Mouse (Mus musculus) liver, embryonic 11.5 days (tissue): ENCODE results near the gene Sdk2. TPM values are rescaled to one million over a fixed set of nuclear protein-coding genes. Genes with fewer than 3 reads are reported as not detected.
A peak's percentile ranks its signal among the peaks of the same experiment; 100 is the strongest.

Experiments
- ATAC-seq: fragments of 200-750 bp; cut with Nextera tagmentation; replicated peaks from 2 replicates; pipeline ENCODE4 v1.8.0; 2017; ENCODE audit warnings: moderate number of reproducible peaks, mild to moderate bottlenecking, moderate TSS enrichment, moderate library complexity; ENCODE audit not compliant: low FRiP score
- DNase-seq: peaks from one replicate; pipeline ENCODE4 v3.0.0-alpha.2; 2017; ENCODE audit warnings: low spot score
- H3K27ac ChIP-seq: fragments of 300-500 bp; sonication (generic); 2 replicates; pipeline ENCODE4 v1.5.1; 2014; ENCODE audit warnings: mild to moderate bottlenecking, low read depth, low read length, control low read depth
- H3K27me3 ChIP-seq: fragments of 300-500 bp; sonication (generic); replicated peaks from 2 replicates; pipeline ENCODE4 v1.6.1; 2014; ENCODE audit warnings: low read length, mixed read lengths; ENCODE audit not compliant: control insufficient read depth, insufficient read depth
- H3K36me3 ChIP-seq: fragments of 300-500 bp; sonication (generic); 2 replicates; pipeline ENCODE4 v1.6.1; 2014; ENCODE audit warnings: mild to moderate bottlenecking, low read length, moderate library complexity, mixed read lengths; ENCODE audit not compliant: control insufficient read depth, insufficient read depth
- H3K4me1 ChIP-seq: fragments of 300-500 bp; sonication (generic); replicated peaks from 2 replicates; pipeline ENCODE4 v1.6.1; 2014; ENCODE audit warnings: low read length, mixed read lengths; ENCODE audit not compliant: control insufficient read depth, insufficient read depth
- H3K4me2 ChIP-seq: fragments of 300-500 bp; sonication (generic); 2 replicates; pipeline ENCODE4 v1.6.1; 2014; ENCODE audit warnings: mild to moderate bottlenecking, control low read depth, moderate library complexity
- H3K4me3 ChIP-seq: fragments of 300-500 bp; sonication (generic); 2 replicates; pipeline ENCODE4 v1.5.1; 2014; ENCODE audit warnings: low read depth, low read length, control low read depth
- H3K9ac ChIP-seq: fragments of 300-500 bp; sonication (generic); 2 replicates; pipeline ENCODE4 v1.6.1; 2014; ENCODE audit warnings: low read depth, low read length, control low read depth
- H3K9me3 ChIP-seq: fragments of 300-500 bp; sonication (generic); 2 replicates; pipeline ENCODE4 v1.6.1; 2016; ENCODE audit warnings: low read length, inconsistent platforms, mixed read lengths; ENCODE audit not compliant: control insufficient read depth
- WGBS: fragments of 180-500 bp; shearing (Covaris S2); extraction: QIAGEN DNeasy Blood & Tissue Kit; methylation state at CpG from one replicate; pipeline ENCODE4 v1.1.7; 2014; 5-methylcytosine and 5-hydroxymethylcytosine counted together
- polyA plus RNA-seq: library from polyadenylated mRNA; unstranded; fragments of >200 nt; fragmentation: Nextera tagmentation; extraction: Ambion mirVana; gene quantifications from 2 replicates; pipeline ENCODE4 v1.2.1, GENCODE M21; 2014

Gene Sdk2
- polyA plus RNA-seq, 1 experiment from 2014 or later = 1.9 TPM

- Histone ChIP-seq H3K4me1 (peaks cover 10% of the 10 kb centered on the region; the same call in 1 of the 2 replicates), H3K4me3 (no peak overlapping the region), H3K9me3 (no peaks in the 10 kb centered on the region), H3K9ac (no peak overlapping the region), H3K4me2 (no peak overlapping the region), H3K27me3 (no peaks in the 10 kb centered on the region; the same call in 1 of the 2 replicates), H3K36me3 (no peaks in the 10 kb centered on the region), H3K27ac (peak overlapping the region; percentile 5; the same call in 1 of the 2 replicates)
- no peak for DNase-seq
- WGBS = 47% methylated on average over 10 of the region's 10 CpGs
- no peak; the same call in 1 of the 2 replicates for ATAC-seq
Measured at GRCm38 (mm10) chr11:114040391-114041035, 26.3 kb downstream of the Sdk2 start.

DNA sequence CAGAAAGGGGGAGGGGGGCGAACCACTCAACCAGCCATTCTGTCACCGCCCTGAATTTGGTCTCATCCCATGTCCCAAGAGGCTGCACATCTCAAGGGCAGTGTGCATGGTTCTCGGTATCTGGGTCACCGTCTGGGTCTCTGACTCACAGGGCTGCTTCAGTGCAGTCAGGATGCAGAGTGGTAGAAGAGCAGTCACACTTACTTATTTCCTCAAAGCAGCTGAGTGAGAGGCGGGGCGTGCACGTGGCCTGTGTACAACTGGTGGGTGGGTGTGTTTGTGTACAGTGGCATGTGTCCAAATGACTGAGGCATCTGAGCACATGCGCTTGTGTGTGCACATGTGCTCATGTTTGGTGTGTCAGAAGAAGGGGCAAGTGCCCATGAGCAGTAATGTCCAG lies 28.8 kb downstream of the Sdk2 start:
- no peak overlapping the region for H3K9ac ChIP-seq
- no peak for DNase-seq
- no peak overlapping the region for H3K27ac ChIP-seq
- no peaks in the 10 kb centered on the region for H3K9me3 ChIP-seq
- ATAC-seq = no peak
- H3K4me3 ChIP-seq = no peak overlapping the region
- no peaks in the 10 kb centered on the region for H3K27me3 ChIP-seq
- H3K4me1 ChIP-seq = peaks cover 10% of the 10 kb centered on the region; the same call in 1 of the 2 replicates
- H3K4me2 ChIP-seq = no peak overlapping the region
- 81% methylated on average over 8 of the region's 8 CpGs for WGBS
- no peaks in the 10 kb centered on the region for H3K36me3 ChIP-seq

GRCm38 (mm10) chr11:114031491-114031890 lies 35.4 kb downstream of the Sdk2 start:
- Histone ChIP-seq H3K4me3 (no peak overlapping the region), H3K9ac (no peak overlapping the region), H3K27ac (no peak overlapping the region), H3K4me2 (no peak overlapping the region), H3K4me1 (peaks cover 12% of the 10 kb centered on the region), H3K36me3 (no peaks in the 10 kb centered on the region), H3K27me3 (no peaks in the 10 kb centered on the region), H3K9me3 (no peaks in the 10 kb centered on the region)
- 86% methylated on average over 10 of the region's 10 CpGs for WGBS
- no peak for DNase-seq
- no peak for ATAC-seq

DNA sequence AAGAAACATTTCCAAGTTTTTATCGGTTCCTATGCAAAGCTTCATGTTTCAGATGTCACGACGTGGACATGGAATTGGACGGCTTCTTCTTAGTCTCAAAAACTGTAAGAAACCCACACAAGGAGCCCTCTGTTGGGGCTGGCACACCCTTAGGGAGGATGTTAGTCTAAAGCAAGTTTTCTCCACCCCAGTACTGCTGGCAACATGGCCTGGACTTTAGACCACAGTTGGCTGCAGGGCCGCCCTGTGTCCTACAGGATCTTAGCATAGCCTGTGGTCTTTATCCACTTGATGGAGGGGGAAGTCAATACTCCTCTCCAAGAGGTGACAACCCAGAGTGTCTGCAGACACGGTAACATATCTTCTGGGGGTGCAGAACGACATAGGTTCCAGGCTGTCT lies 36.6 kb downstream of the Sdk2 start:
- WGBS = 71% methylated on average over 7 of the region's 7 CpGs
- Histone ChIP-seq H3K27me3 (no peaks in the 10 kb centered on the region), H3K4me1 (peaks cover 12% of the 10 kb centered on the region), H3K9me3 (no peaks in the 10 kb centered on the region), H3K4me3 (no peak overlapping the region), H3K4me2 (no peak overlapping the region), H3K36me3 (no peaks in the 10 kb centered on the region), H3K27ac (no peak overlapping the region), H3K9ac (no peak overlapping the region)
- ATAC-seq = no peak
- no peak for DNase-seq

DNA sequence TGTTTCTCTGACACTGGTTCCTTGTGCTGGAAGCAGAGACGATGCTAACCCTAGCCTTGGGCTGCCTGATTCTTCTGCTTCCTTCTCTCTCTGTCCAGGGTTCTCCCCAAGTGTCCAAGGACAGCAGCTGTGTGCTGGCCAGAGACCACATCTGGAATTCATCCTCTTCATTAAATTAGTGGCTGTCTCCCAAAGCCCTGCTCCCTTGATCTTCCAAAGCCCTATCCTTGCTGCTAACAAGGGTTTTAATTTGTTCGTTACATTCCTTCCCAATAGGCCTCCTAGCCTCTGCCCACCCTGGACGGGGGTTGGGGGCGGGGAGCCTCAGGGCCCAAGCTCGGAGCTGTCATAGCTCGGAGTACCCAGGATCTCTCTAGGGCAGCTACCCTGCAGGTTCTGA lies 38.3 kb downstream of the Sdk2 start:
- Histone ChIP-seq H3K9ac (no peak overlapping the region), H3K36me3 (no peaks in the 10 kb centered on the region), H3K4me1 (peaks cover 12% of the 10 kb centered on the region), H3K27me3 (no peaks in the 10 kb centered on the region), H3K4me3 (no peak overlapping the region), H3K4me2 (no peak overlapping the region), H3K9me3 (no peaks in the 10 kb centered on the region), H3K27ac (peak overlapping the region; percentile 34; the same call in 1 of the 2 replicates)
- WGBS = 40% methylated on average over 6 of the region's 6 CpGs
- DNase-seq = no peak
- ATAC-seq = no peak

- Histone ChIP-seq H3K36me3 (no peaks in the 10 kb centered on the region), H3K9me3 (no peaks in the 10 kb centered on the region), H3K4me1 (peaks cover 12% of the 10 kb centered on the region), H3K27me3 (no peaks in the 10 kb centered on the region), H3K4me2 (no peak overlapping the region), H3K27ac (peak overlapping the region; percentile 34; the same call in 1 of the 2 replicates), H3K4me3 (no peak overlapping the region), H3K9ac (no peak overlapping the region)
- no peak for DNase-seq
- 37% methylated on average over 6 of the region's 6 CpGs for WGBS
- ATAC-seq = no peak
Measured at GRCm38 (mm10) chr11:114028021-114028420, 38.8 kb downstream of the Sdk2 start.

DNA sequence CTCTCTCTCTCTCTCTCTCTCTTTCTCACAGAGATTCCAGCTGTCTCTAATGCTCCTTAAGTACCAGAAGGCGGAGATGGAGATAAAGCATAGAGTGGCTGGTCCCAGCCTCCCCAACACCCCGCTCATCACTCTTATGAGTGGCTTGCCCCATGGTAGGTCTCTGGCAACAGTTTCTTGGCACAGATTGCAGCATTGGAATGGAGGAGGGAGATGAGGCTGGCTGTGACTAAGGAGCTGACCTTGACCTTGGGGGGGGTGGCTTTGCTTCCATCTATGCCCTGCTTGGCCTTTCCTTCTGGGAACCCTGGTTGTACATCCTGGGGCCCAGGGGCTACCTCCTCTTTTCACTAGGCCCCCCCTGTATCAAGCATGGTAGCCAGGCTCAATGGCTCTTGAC lies 41.8 kb downstream of the Sdk2 start:
- no peak overlapping the region for H3K9ac ChIP-seq
- peaks cover 12% of the 10 kb centered on the region for H3K4me1 ChIP-seq
- no peak overlapping the region for H3K4me3 ChIP-seq
- no peaks in the 10 kb centered on the region for H3K27me3 ChIP-seq
- H3K9me3 ChIP-seq = no peaks in the 10 kb centered on the region
- no peaks in the 10 kb centered on the region for H3K36me3 ChIP-seq
- ATAC-seq (no peak), DNase-seq (no peak)
- H3K4me2 ChIP-seq = no peak overlapping the region
- H3K27ac ChIP-seq = no peak overlapping the region
- WGBS = 74% methylated on average over 2 of the region's 2 CpGs

GRCm38 (mm10) chr11:114023965-114024364 lies 42.9 kb downstream of the Sdk2 start:
- 30% methylated on average over 1 of the region's 1 CpGs for WGBS
- no peak for DNase-seq
- Histone ChIP-seq H3K27ac (no peak overlapping the region), H3K9me3 (no peaks in the 10 kb centered on the region), H3K27me3 (no peaks in the 10 kb centered on the region), H3K4me3 (no peak overlapping the region), H3K9ac (no peak overlapping the region), H3K4me2 (no peak overlapping the region), H3K36me3 (no peaks in the 10 kb centered on the region), H3K4me1 (peaks cover 8% of the 10 kb centered on the region)
- no peak for ATAC-seq

DNA sequence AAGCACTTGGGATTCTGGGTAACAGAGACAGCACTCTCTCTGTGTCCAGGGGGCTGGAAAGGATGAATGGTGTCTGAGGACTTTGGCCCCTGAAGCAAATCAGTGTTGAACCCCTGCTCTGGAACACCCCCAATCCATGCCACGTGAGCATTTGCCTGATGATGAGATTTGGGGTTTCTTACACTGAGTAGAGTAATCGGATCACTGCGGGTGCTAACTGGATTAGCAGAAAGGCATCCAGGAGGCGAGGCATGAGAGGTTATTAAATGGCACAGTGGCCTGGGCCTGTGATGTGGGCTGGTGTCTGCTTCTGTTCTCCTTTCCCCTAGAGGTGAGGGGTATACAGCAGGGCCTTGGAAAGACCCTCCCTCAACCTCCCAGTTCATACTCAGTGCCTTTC lies 44.7 kb downstream of the Sdk2 start:
- no peaks in the 10 kb centered on the region for H3K9me3 ChIP-seq
- H3K4me3 ChIP-seq = no peak overlapping the region
- ATAC-seq (no peak), DNase-seq (no peak)
- H3K27me3 ChIP-seq = no peaks in the 10 kb centered on the region; the same call in 1 of the 2 replicates
- 67% methylated on average over 4 of the region's 4 CpGs for WGBS
- no peak overlapping the region for H3K27ac ChIP-seq
- no peak overlapping the region for H3K4me2 ChIP-seq
- H3K36me3 ChIP-seq = no peaks in the 10 kb centered on the region
- H3K4me1 ChIP-seq = peaks cover 6% of the 10 kb centered on the region; the same call in 1 of the 2 replicates
- H3K9ac ChIP-seq = no peak overlapping the region
